Mouse (Mus musculus) spleen, postnatal 4 days (tissue): ENCODE measurements around the gene P4ha3.

Source experiments
- DNase-seq, 2 experiments: peaks; one replicate each; pipeline ENCODE4 v3.0.0; 2022; ENCODE audit warnings: low spot score in 2 of 2

Gene P4ha3

GRCm38 (mm10) chr7:100307872-100308653 lies 22.7 kb downstream of the P4ha3 start:
- no peak for DNase-seq

- no peak for DNase-seq
Measured at GRCm38 (mm10) chr7:100309216-100309615, 23.9 kb downstream of the P4ha3 start.

GRCm38 (mm10) chr7:100309679-100310078 lies 24.4 kb downstream of the P4ha3 start:
- no peak for DNase-seq

GRCm38 (mm10) chr7:100310290-100310689 lies 25.0 kb downstream of the P4ha3 start:
- no peak for DNase-seq

- no peak for DNase-seq
Measured at GRCm38 (mm10) chr7:100312716-100313115, 27.4 kb downstream of the P4ha3 start.

- DNase-seq: no peak
Measured at GRCm38 (mm10) chr7:100316924-100317323, 31.6 kb downstream of the P4ha3 start.

GRCm38 (mm10) chr7:100317534-100317933 lies 32.2 kb downstream of the P4ha3 start:
- DNase-seq: no peak

GRCm38 (mm10) chr7:100323721-100324120 lies 38.4 kb downstream of the P4ha3 start:
- DNase-seq: no peak

- no peak for DNase-seq
Measured at GRCm38 (mm10) chr7:100325482-100325881, 40.2 kb downstream of the P4ha3 start.

GRCm38 (mm10) chr7:100327514-100327913 lies 42.2 kb downstream of the P4ha3 start:
- DNase-seq: no peak

GRCm38 (mm10) chr7:100328636-100329035 lies 43.3 kb downstream of the P4ha3 start:
- DNase-seq: no peak

GRCm38 (mm10) chr7:100331269-100331668 lies 45.9 kb downstream of the P4ha3 start:
- DNase-seq: no peak

- no peak for DNase-seq
Measured at GRCm38 (mm10) chr7:100335921-100336320, 50.6 kb downstream of the P4ha3 start.

- no peak for DNase-seq
Measured at GRCm38 (mm10) chr7:100354984-100355383, 69.7 kb downstream of the P4ha3 start.

- no peak for DNase-seq
Measured at GRCm38 (mm10) chr7:100356324-100356723, 71.0 kb downstream of the P4ha3 start.

- no peak for DNase-seq
Measured at GRCm38 (mm10) chr7:100356768-100357167, 71.4 kb downstream of the P4ha3 start.

- DNase-seq: no peak
Measured at GRCm38 (mm10) chr7:100357856-100358255, 72.5 kb downstream of the P4ha3 start.

GRCm38 (mm10) chr7:100363162-100363561 lies 77.8 kb downstream of the P4ha3 start:
- DNase-seq: no peak

- no peak for DNase-seq
Measured at GRCm38 (mm10) chr7:100364888-100365287, 79.6 kb downstream of the P4ha3 start.
